Comparison of ENCODE assay signal across 15 mouse cellular contexts in genomic region chr11:103223951-103224456, GRCm38 (mm10). TPM values are rescaled to one million over a fixed set of nuclear protein-coding genes. Genes with fewer than 3 reads are reported as not detected.
DNase-seq lines count a peak whose midpoint lies in the region; ATAC-seq and TF ChIP-seq lines count a peak whose summit lies in the region.
"Had no signal": no experiment of that assay in that cellular context is flagged by ENCODE, and none has a peak within 500 bp of the region (broad histone marks: within the 10 kb centered on the region; RNA-seq: fewer than 3 reads in every experiment).

No protein-coding gene starts in this region.

- no peak for DNase-seq in left cerebral cortex, adult 2 months (ENCODE audit: extremely low spot score in 1 of 2, low spot score in 2 of 2)
- no peak for DNase-seq in left cerebral cortex, postnatal 14 days (ENCODE audit: low spot score in 2 of 2)
- no peak for DNase-seq in thymus, adult 2 months
- no peak for DNase-seq in cerebellum, postnatal 14 days
- no peak for DNase-seq in urinary bladder, postnatal 14 days (ENCODE audit: low spot score)
- DNase-seq: cerebellum, adult 11 months; lung, postnatal 4 days; spleen, adult 18-20 months had no signal

- TF ChIP-seq CTCF in left cerebral cortex, adult 2 months (IDR thresholded peaks at IDR 0.05), result no peak
- no peak for TF ChIP-seq CTCF in olfactory bulb, adult 2 months (IDR thresholded peaks at IDR 0.05; ENCODE audit: insufficient read depth, low read depth, low read length)
- TF ChIP-seq CTCF in thymus, adult 2 months (IDR thresholded peaks at IDR 0.05; ENCODE audit: borderline replicate concordance, control insufficient read depth, extremely low read depth, insufficient read depth, low read length, poor library complexity), result no peak

- intact Hi-C loops in left cerebral cortex, adult 2 months (cut with DNase I), result no loop called here
- intact Hi-C loops in left cerebral cortex, postnatal 14 days (cut with DNase I), result no loop called here

- no peaks in the 10 kb centered on the region for H3K9me3 ChIP-seq in embryonic facial prominence, embryonic 13.5 days
- H3K9me3 ChIP-seq in heart, embryonic 12.5 days (replicated peaks), result no peaks in the 10 kb centered on the region; the same call in 1 of the 2 replicates

- H3K27ac ChIP-seq in left cerebral cortex, adult 2 months, result peak overlapping the region; percentile 84
- H3K27ac ChIP-seq in embryonic facial prominence, embryonic 13.5 days, result 0 out of 2 replicates have a peak overlapping the region, but pooled peaks have one; percentile 7
- 0 out of 2 replicates have a peak overlapping the region, but pooled peaks have one; percentile 6 for H3K27ac ChIP-seq in heart, embryonic 12.5 days (ENCODE audit: poor library complexity, severe bottlenecking)
- peak overlapping the region; percentile 81 for H3K27ac ChIP-seq in olfactory bulb, adult 2 months (ENCODE audit: insufficient read depth, low read depth, low read length)
- no peak overlapping the region for H3K27ac ChIP-seq in thymus, adult 2 months (ENCODE audit: control insufficient read depth, insufficient read depth, low read length)

- no peak overlapping the region for H3K4me3 ChIP-seq in left cerebral cortex, adult 2 months
- no peak overlapping the region for H3K4me3 ChIP-seq in embryonic facial prominence, embryonic 13.5 days
- no peak overlapping the region for H3K4me3 ChIP-seq in heart, embryonic 12.5 days
- H3K4me3 ChIP-seq in olfactory bulb, adult 2 months (ENCODE audit: insufficient read depth, low read depth, low read length), result no peak overlapping the region
- no peak overlapping the region for H3K4me3 ChIP-seq in thymus, adult 2 months (ENCODE audit: control insufficient read depth, insufficient read depth, low read length)

- TF ChIP-seq POLR2A in olfactory bulb, adult 2 months (IDR thresholded peaks at IDR 0.05; ENCODE audit: insufficient read depth, low read depth, low read length), result no peak
- TF ChIP-seq POLR2A in thymus, adult 2 months (IDR thresholded peaks at IDR 0.05; ENCODE audit: control insufficient read depth, extremely low read depth, insufficient read depth, low read length, poor library complexity), result no peak

- 52% methylated on average over 18 of the region's 18 CpGs for WGBS in embryonic facial prominence, embryonic 13.5 days
- WGBS in heart, embryonic 12.5 days, result 66% methylated on average over 18 of the region's 18 CpGs
- 72% methylated on average over 18 of the region's 18 CpGs for WGBS in olfactory bulb, adult 2 months
- WGBS in thymus, adult 2 months, result 93% methylated on average over 18 of the region's 18 CpGs

- H3K4me1 ChIP-seq in embryonic facial prominence, embryonic 13.5 days, result peaks cover 16% of the 10 kb centered on the region
- H3K4me1 ChIP-seq in heart, embryonic 12.5 days (replicated peaks), result 0 out of 2 replicates have a peak, but pooled peaks cover 5% of the 10 kb centered on the region
- H3K4me1 ChIP-seq in olfactory bulb, adult 2 months (ENCODE audit: control insufficient read depth, insufficient read depth, low read length), result peaks cover 25% of the 10 kb centered on the region
- H3K4me1 ChIP-seq in thymus, adult 2 months (replicated peaks; ENCODE audit: control insufficient read depth, insufficient read depth, low read length), result no peaks in the 10 kb centered on the region

- ATAC-seq in embryonic facial prominence, embryonic 13.5 days (ENCODE audit: insufficient number of reproducible peaks, insufficient read depth, low FRiP score, low TSS enrichment, low read depth), result no peak
- no peak for ATAC-seq in heart, embryonic 12.5 days (ENCODE audit: insufficient number of reproducible peaks, low FRiP score)

- H3K9ac ChIP-seq in embryonic facial prominence, embryonic 13.5 days, result no peak overlapping the region
- no peak overlapping the region for H3K9ac ChIP-seq in heart, embryonic 12.5 days

- no peak overlapping the region for H3K4me2 ChIP-seq in embryonic facial prominence, embryonic 13.5 days
- no peak overlapping the region for H3K4me2 ChIP-seq in heart, embryonic 12.5 days

- H3K36me3 ChIP-seq in embryonic facial prominence, embryonic 13.5 days, result peaks cover 83% of the 10 kb centered on the region
- peaks cover 68% of the 10 kb centered on the region for H3K36me3 ChIP-seq in heart, embryonic 12.5 days
- peaks cover 43% of the 10 kb centered on the region for H3K36me3 ChIP-seq in thymus, adult 2 months (ENCODE audit: control insufficient read depth, insufficient read depth, low read length)

- peaks cover 4% of the 10 kb centered on the region for H3K27me3 ChIP-seq in embryonic facial prominence, embryonic 13.5 days
- H3K27me3 ChIP-seq in heart, embryonic 12.5 days (replicated peaks), result peaks cover 7% of the 10 kb centered on the region; the same call in 1 of the 2 replicates
- no peaks in the 10 kb centered on the region for H3K27me3 ChIP-seq in thymus, adult 2 months (ENCODE audit: control insufficient read depth, insufficient read depth, low read length)

RNA-seq across cellular contexts. Expression of gene Spata32, which starts 5.8 kb away (rescaled TPM):
- total RNA-seq in left cerebral cortex, adult 2 months (2021), result 1 to 10 TPM; 1.7 to 2.9 TPM
- total RNA-seq in left cerebral cortex, postnatal 14 days (2021), result 1 to 10 TPM; 1.0 to 1.2 TPM
- polyA plus RNA-seq in embryonic facial prominence, embryonic 13.5 days (2015; fragmentation: Nextera tagmentation; extraction: Ambion mirVana), result not detected in 2 replicates
- polyA plus RNA-seq in heart, embryonic 12.5 days (2016; fragmentation: Nextera tagmentation; extraction: Ambion mirVana), result not detected in 2 replicates
- not detected in 2 replicates for polyA plus RNA-seq in olfactory bulb, adult 2 months (2012; ENCODE audit: insufficient read depth, insufficient read length, low replicate concordance, missing spikeins)
- not detected in 2 replicates for polyA plus RNA-seq in thymus, adult 2 months (2012; rRNA removed)
- total RNA-seq: MEL had no signal
- polyA plus RNA-seq: intestine, embryonic 14.5 days; limb, embryonic 11.5 days; neural tube, embryonic 11.5 days had no signal

RNA-seq across cellular contexts. Expression of gene 1700023F06Rik, which starts 15.6 kb away (rescaled TPM):
- 1 to 10 TPM; 2.2 to 2.7 TPM for total RNA-seq in left cerebral cortex, adult 2 months (2021)
- total RNA-seq in left cerebral cortex, postnatal 14 days (2021), result 1 to 10 TPM; 2.3 TPM
- polyA plus RNA-seq in embryonic facial prominence, embryonic 13.5 days (2015; fragmentation: Nextera tagmentation; extraction: Ambion mirVana), result 1.4 and 2.2 TPM in 2 replicates
- 0.17 TPM in 1 of 2 replicates, not detected in the other for polyA plus RNA-seq in heart, embryonic 12.5 days (2016; fragmentation: Nextera tagmentation; extraction: Ambion mirVana)
- not detected in 2 replicates for polyA plus RNA-seq in olfactory bulb, adult 2 months (2012; ENCODE audit: insufficient read depth, insufficient read length, low replicate concordance, missing spikeins)
- 0.23 and 0.35 TPM in 2 replicates for polyA plus RNA-seq in thymus, adult 2 months (2012; rRNA removed)
- total RNA-seq: MEL had no signal
- polyA plus RNA-seq: neural tube, embryonic 11.5 days had no signal

RNA-seq across cellular contexts. Expression of gene Map3k14, which starts 43.3 kb away (rescaled TPM):
- 1 to 10 TPM; 4.4 to 4.9 TPM for total RNA-seq in left cerebral cortex, adult 2 months (2021)
- total RNA-seq in left cerebral cortex, postnatal 14 days (2021), result 1 to 10 TPM; 2.6 to 3.8 TPM
- 4.4 and 5.5 TPM in 2 replicates for polyA plus RNA-seq in embryonic facial prominence, embryonic 13.5 days (2015; fragmentation: Nextera tagmentation; extraction: Ambion mirVana)
- polyA plus RNA-seq in heart, embryonic 12.5 days (2016; fragmentation: Nextera tagmentation; extraction: Ambion mirVana), result 2.0 and 2.6 TPM in 2 replicates
- not detected in 2 replicates for polyA plus RNA-seq in olfactory bulb, adult 2 months (2012; ENCODE audit: insufficient read depth, insufficient read length, low replicate concordance, missing spikeins)
- 40.7 and 41.3 TPM in 2 replicates for polyA plus RNA-seq in thymus, adult 2 months (2012; rRNA removed)

RNA-seq across cellular contexts. Expression of gene Fmnl1, which starts 53.1 kb away (rescaled TPM):
- 100 to 1,000 TPM; 186 to 209 TPM for total RNA-seq in left cerebral cortex, adult 2 months (2021)
- total RNA-seq in left cerebral cortex, postnatal 14 days (2021), result 100 to 1,000 TPM; 132 to 143 TPM
- polyA plus RNA-seq in embryonic facial prominence, embryonic 13.5 days (2015; fragmentation: Nextera tagmentation; extraction: Ambion mirVana), result 1.7 and 2.4 TPM in 2 replicates
- 1.1 and 1.7 TPM in 2 replicates for polyA plus RNA-seq in heart, embryonic 12.5 days (2016; fragmentation: Nextera tagmentation; extraction: Ambion mirVana)
- polyA plus RNA-seq in olfactory bulb, adult 2 months (2012; ENCODE audit: insufficient read depth, insufficient read length, low replicate concordance, missing spikeins), result 142 TPM in 1 of 2 replicates, not detected in the other
- 235 and 264 TPM in 2 replicates for polyA plus RNA-seq in thymus, adult 2 months (2012; rRNA removed)
